Mouse (Mus musculus): ENCODE data around the gene Crocc2. TPM values are rescaled to one million over a fixed set of nuclear protein-coding genes. Genes with fewer than 3 reads are reported as not detected.

Gene Crocc2
- polyA plus RNA-seq, 1 experiment from 2014 or later, result 0.54 TPM

DNA sequence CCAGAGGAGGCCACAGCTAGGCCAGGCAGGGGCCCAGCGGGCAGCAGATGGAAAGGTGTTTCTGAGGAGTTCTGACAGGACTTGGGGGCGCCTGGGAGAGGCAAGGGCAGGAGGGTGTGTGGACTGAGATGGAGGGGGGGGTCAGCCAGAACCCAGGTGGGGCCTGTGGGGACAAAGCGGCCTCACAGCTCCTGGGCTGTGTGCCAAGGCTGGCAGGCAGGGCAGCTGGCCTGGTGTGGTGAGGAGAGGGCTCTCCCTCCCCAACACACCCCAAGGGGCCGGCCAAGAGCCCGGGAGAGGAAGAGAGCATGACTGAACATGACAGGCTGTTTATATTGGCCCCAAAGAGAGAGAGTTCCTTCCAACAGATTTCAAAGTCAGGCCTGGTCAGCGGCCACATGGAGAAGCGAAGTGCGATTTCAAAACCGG lies 41.7 kb downstream of the Crocc2 start:
- H3K4me2 ChIP-seq, result no peak overlapping the region
- peaks cover 17% of the 10 kb centered on the region for H3K4me1 ChIP-seq
- no peak overlapping the region for H3K4me3 ChIP-seq
- no peaks in the 10 kb centered on the region for H3K9me3 ChIP-seq
- WGBS, result 37% methylated on average over 9 of the region's 9 CpGs
- no peak overlapping the region for H3K9ac ChIP-seq
- H3K27me3 ChIP-seq (replicated peaks), result no peaks in the 10 kb centered on the region
- H3K36me3 ChIP-seq (replicated peaks), result no peaks in the 10 kb centered on the region
- peak; percentile 82 for ATAC-seq (replicated peaks)
- H3K27ac ChIP-seq, result peak overlapping the region; percentile 24; the same call in 1 of the 2 replicates

DNA sequence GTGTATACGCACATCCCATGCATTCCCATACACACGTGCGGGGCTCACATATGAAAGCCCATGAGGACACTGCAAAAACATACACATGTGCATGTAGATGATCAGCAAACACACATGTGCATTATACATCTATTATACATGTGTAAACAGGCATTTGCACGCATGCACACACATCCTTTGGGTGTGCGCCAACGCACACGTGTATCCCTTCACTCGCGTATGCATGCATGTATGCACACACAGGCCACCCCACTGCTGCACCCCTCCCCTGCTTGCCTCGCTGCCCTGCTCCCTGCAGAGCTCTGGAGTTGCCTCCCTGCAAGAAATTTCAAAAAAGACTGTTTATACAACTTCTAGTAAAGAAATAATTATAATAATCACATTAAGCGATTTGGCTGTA lies 42.5 kb downstream of the Crocc2 start:
- Histone ChIP-seq H3K4me1 (peaks cover 17% of the 10 kb centered on the region), H3K27me3 (replicated peaks) (no peaks in the 10 kb centered on the region), H3K27ac (no peak overlapping the region), H3K36me3 (replicated peaks) (no peaks in the 10 kb centered on the region), H3K9me3 (no peaks in the 10 kb centered on the region), H3K9ac (no peak overlapping the region), H3K4me3 (no peak overlapping the region), H3K4me2 (no peak overlapping the region)
- WGBS, result 80% methylated on average over 11 of the region's 11 CpGs
- ATAC-seq (replicated peaks), result no peak

DNA sequence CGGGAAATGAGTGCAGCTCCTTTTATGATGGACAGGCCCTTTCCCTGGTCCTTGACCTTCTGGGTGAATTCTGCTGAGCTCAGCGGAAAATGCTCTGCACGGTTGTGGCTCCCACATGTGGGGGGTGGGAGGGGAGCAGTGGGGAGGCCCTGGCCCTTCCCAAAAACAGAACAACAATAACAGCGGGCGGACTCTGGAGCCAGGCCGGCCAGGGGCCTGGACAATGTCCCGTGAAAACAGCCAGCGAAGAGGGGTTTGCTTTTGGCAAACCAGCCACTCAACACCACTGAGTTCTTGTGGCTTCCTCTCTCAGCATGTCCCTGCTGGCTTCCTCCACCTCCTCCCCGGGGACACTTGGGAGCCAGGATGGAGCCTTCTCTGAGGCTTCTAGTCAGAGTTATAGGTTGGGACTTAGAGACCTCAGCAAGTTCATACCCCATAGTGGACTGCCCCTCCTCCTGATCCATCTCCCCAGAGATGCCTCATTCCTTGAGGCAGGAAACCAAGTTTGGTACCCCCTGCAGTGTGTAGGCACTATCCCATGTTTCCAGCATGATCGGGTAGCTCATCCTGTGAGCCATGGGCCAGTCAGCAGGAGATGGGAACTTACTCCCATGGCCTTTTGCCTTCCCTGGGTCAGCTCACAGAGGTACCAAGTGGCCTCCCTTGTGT lies 43.2 kb downstream of the Crocc2 start:
- Histone ChIP-seq H3K27ac (no peak overlapping the region), H3K9ac (no peak overlapping the region), H3K27me3 (replicated peaks) (no peaks in the 10 kb centered on the region), H3K4me1 (peaks cover 19% of the 10 kb centered on the region), H3K36me3 (replicated peaks) (no peaks in the 10 kb centered on the region), H3K9me3 (no peaks in the 10 kb centered on the region), H3K4me2 (no peak overlapping the region), H3K4me3 (no peak overlapping the region)
- ATAC-seq (replicated peaks), result no peak
- WGBS, result 38% methylated on average over 10 of the region's 10 CpGs

DNA sequence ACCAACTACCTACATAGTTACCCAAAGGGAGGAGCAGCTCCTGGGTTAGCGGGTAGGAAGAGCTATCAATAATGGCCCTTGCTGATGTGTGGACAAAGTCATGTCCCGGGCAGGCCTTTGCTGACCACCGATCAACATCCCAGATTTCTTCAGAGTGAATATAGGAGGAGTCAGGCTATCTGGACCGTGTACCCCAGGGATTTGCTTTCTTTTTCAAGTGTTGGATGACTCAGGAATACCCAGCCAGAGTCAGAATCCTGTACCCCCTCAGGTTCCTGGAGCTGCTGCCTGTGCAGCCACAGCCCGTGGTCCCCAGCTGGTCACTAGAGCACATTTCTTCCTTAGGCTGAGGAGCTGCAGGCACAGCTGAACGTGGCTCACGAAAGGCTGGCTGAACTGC lies 43.9 kb downstream of the Crocc2 start:
- WGBS, result 81% methylated on average over 7 of the region's 7 CpGs

DNA sequence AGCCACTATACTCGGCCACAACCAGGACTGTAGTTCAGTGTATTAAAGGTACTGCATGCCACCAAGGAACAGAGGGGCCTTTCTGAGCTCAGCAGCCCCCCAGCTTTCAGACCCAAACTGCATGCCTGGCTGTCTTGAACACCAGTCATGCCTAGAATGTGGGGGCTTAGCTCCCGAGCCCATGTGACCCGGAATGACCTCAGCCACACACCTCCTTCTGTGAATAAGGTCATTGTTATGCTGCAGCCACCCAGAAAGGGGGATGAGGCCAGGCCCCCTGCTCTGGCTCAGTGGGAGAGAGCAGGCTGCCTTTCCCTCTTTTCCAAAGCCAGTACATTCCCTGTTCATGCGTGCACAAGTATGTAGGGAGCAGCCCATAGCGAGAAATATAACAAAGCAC lies 46.1 kb downstream of the Crocc2 start:
- H3K4me1 ChIP-seq, result peaks cover 24% of the 10 kb centered on the region
- no peaks in the 10 kb centered on the region for H3K36me3 ChIP-seq (replicated peaks)
- no peaks in the 10 kb centered on the region for H3K27me3 ChIP-seq (replicated peaks)
- H3K27ac ChIP-seq, result no peak overlapping the region
- ATAC-seq (replicated peaks), result no peak
- H3K9me3 ChIP-seq, result no peaks in the 10 kb centered on the region
- 25% methylated on average over 5 of the region's 5 CpGs for WGBS
- no peak overlapping the region for H3K4me2 ChIP-seq
- H3K9ac ChIP-seq, result no peak overlapping the region
- no peak overlapping the region for H3K4me3 ChIP-seq

More for the DNA sequence above, 43.9 kb downstream of the Crocc2 start:
- Histone ChIP-seq H3K27me3 (replicated peaks) (no peaks in the 10 kb centered on the region), H3K27ac (no peak overlapping the region), H3K9ac (no peak overlapping the region), H3K4me2 (no peak overlapping the region), H3K36me3 (replicated peaks) (no peaks in the 10 kb centered on the region), H3K4me3 (no peak overlapping the region), H3K9me3 (no peaks in the 10 kb centered on the region), H3K4me1 (peaks cover 24% of the 10 kb centered on the region)
- ATAC-seq (replicated peaks), result no peak

DNA sequence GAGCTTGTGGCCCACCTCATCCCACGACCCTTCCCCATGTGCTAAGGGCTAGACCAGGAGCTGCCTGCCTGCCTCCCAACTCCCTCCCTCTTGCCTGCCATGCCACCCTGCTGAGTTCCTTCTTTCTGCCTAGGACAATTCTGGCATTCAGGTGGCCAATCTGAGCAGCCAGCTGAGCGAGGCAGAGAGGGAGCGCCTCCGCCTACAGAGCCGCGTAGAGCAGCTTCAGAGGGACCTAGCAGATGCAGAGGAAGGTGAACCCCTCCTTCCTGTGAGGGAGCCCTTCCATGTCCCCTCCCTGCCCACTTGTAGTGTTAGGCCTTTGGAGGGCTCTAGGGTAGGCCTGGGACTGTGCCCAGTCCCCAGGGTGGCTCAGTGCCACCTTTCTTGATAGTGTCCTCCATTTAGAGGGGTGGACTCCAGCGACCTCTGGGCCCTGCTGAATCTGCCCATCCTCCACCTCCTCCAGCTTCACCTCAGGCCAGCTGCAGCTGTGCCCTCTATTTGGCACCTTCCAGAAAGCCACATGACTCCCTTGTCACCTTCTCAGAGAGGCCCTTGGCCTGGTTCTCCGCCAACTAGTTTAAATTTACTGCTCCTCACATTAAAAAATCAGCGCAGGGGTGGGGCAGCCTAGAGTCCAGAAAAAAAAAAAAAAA lies 48.4 kb downstream of the Crocc2 start:
- no peak for ATAC-seq (replicated peaks)
- Histone ChIP-seq H3K9ac (no peak overlapping the region), H3K9me3 (no peaks in the 10 kb centered on the region), H3K4me2 (no peak overlapping the region), H3K4me1 (0 out of 2 replicates have a peak, but pooled peaks cover 6% of the 10 kb centered on the region), H3K27ac (no peak overlapping the region), H3K36me3 (replicated peaks) (no peaks in the 10 kb centered on the region), H3K27me3 (replicated peaks) (no peaks in the 10 kb centered on the region), H3K4me3 (no peak overlapping the region)
- WGBS, result 67% methylated on average over 9 of the region's 9 CpGs

DNA sequence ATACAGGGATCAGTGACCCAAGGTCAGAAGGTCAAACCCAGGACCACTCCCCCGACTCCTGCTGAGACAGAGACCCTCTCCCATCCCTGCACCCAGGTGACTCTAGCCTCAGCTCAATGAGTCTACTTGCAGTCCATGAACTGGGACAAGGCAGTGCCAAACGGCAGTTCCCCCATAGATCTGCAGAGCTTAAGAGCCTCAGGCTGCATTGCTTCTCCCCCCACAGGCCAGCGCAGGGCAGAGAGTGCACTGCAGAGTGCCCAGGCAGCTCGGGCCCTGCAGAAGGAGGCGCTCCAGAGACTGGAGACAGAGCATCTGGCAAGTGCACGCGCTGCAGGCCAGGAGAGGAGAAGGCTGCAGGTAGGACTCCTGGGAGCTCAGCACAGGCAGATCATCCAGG lies 49.0 kb downstream of the Crocc2 start:
- H3K27me3 ChIP-seq (replicated peaks), result no peaks in the 10 kb centered on the region
- no peaks in the 10 kb centered on the region for H3K9me3 ChIP-seq
- H3K4me3 ChIP-seq, result no peak overlapping the region
- no peak overlapping the region for H3K4me2 ChIP-seq
- 0 out of 2 replicates have a peak, but pooled peaks cover 6% of the 10 kb centered on the region for H3K4me1 ChIP-seq
- no peak overlapping the region for H3K9ac ChIP-seq
- H3K27ac ChIP-seq, result no peak overlapping the region
- H3K36me3 ChIP-seq (replicated peaks), result no peaks in the 10 kb centered on the region
- ATAC-seq (replicated peaks), result no peak
- WGBS, result 54% methylated on average over 7 of the region's 7 CpGs

DNA sequence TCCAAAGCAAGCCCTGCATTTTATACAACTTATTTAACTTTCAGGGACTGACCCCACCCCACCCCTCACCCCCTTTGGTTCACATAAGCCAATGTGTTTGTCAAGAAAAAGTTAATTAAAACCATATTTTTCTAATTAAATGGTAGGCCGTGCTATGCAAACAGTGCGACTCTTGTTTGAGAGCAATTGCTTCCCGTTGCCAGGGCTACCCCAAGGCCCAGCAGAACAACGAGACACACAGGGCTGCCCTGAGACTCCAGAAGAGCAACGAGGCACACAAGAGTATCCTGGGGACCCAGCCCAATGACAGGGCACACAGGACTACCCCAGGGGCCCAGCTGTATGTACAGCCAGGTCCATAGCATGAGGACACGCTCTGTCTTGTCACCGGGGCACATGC lies 52.3 kb downstream of the Crocc2 start:
- H3K9ac ChIP-seq, result no peak overlapping the region
- H3K36me3 ChIP-seq (replicated peaks), result no peaks in the 10 kb centered on the region
- 0 out of 2 replicates have a peak, but pooled peaks have one; percentile 31 for ATAC-seq (replicated peaks)
- H3K4me3 ChIP-seq, result no peak overlapping the region
- no peaks in the 10 kb centered on the region for H3K9me3 ChIP-seq
- H3K27ac ChIP-seq, result no peak overlapping the region
- H3K4me1 ChIP-seq, result 0 out of 2 replicates have a peak, but pooled peaks cover 6% of the 10 kb centered on the region
- H3K27me3 ChIP-seq (replicated peaks), result no peaks in the 10 kb centered on the region
- H3K4me2 ChIP-seq, result no peak overlapping the region
- 61% methylated on average over 7 of the region's 7 CpGs for WGBS

DNA sequence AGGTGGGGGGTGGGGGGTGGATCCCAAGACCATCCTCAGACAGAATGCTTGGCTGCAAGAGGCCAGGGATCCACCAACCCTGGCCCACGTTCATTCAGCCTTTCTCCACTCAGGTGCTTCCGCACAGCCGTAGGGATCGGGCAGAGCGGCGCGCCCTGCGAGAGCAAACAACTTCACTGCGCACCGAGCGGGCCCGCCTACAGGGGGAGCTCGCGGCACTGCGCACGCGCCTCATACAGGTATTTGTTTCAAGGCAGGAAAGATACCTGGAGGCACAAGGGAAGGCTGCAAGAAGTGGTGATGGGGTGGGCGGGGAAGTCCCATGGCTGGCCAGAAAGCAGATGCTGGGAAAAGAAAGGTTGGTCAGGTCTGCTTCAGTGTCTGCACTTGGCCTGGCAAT lies 55.4 kb downstream of the Crocc2 start:
- no peak overlapping the region for H3K4me2 ChIP-seq
- H3K9me3 ChIP-seq, result no peaks in the 10 kb centered on the region
- H3K27ac ChIP-seq, result no peak overlapping the region
- H3K4me1 ChIP-seq, result peaks cover 5% of the 10 kb centered on the region; the same call in 1 of the 2 replicates
- 8% methylated on average over 18 of the region's 18 CpGs for WGBS
- no peaks in the 10 kb centered on the region for H3K36me3 ChIP-seq (replicated peaks)
- no peaks in the 10 kb centered on the region for H3K27me3 ChIP-seq (replicated peaks)
- ATAC-seq (replicated peaks), result no peak
- H3K9ac ChIP-seq, result no peak overlapping the region
- no peak overlapping the region for H3K4me3 ChIP-seq

DNA sequence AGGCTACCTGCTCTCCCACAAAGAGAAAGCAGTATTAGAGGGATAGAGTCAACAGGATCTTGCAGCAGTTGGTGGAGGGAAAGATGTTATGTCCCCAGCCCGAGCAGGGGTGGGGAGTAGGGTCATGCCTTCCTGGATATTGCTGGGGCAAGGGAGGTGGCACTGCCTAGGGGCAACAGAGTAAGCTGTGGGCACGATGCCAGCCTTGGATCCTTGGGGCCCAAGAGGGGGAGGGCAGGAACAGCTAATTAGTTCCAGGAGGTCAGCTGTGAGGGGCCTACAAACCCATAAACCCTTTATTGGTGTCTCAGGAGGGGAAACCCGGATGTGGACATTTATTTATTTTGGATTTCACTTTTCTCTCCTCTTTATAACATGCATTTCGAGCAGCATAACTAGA lies 56.7 kb downstream of the Crocc2 start:
- no peak overlapping the region for H3K27ac ChIP-seq

DNA sequence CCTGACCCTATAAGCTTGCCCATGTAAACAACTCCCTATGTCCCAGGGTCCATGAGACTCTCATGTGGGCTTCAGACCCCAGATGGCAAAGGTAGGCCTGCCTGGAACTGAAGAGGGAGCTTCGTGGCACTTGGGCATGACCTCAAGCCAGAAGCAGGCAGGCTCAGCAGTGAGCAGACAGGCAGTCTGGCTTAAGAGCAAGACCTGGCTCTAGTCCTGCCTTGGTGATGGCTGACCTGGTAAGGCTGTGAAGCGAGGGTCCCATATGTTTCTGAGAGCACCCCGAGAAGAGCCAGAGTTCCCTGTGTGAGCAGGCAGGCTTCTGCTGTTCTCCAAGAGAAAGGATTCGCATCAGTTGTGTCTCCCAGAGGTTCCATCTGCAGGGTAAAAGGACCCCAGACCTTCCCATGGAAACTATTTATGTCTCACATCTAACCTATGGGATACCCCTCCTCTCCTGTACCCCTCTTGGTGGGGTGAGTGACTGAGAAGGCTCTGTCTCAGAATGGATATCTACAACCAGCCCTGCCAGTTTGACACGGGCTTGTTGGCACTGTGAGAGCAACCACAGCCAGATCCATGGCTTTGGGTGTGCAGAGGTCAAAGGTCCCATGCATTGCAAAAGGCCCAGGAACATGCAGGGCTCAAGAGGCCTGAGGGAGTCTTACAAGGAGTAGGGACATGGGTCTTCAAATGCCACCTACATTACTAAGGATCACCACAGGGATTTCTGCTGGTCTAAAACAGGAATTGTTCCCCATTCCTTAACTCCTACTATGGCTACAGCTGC lies 57.4 kb downstream of the Crocc2 start:
- H3K9ac ChIP-seq, result no peak overlapping the region
- H3K27ac ChIP-seq, result no peak overlapping the region
- WGBS, result 81% methylated on average over 5 of the region's 5 CpGs
- H3K4me1 ChIP-seq, result peaks cover 7% of the 10 kb centered on the region; the same call in 1 of the 2 replicates
- H3K4me3 ChIP-seq, result no peak overlapping the region
- H3K36me3 ChIP-seq (replicated peaks), result no peaks in the 10 kb centered on the region
- H3K4me2 ChIP-seq, result no peak overlapping the region
- no peaks in the 10 kb centered on the region for H3K27me3 ChIP-seq (replicated peaks)
- no peak for ATAC-seq (replicated peaks)
- H3K9me3 ChIP-seq, result no peaks in the 10 kb centered on the region

More for the DNA sequence above, 56.7 kb downstream of the Crocc2 start:
- H3K4me2 ChIP-seq, result no peak overlapping the region
- no peaks in the 10 kb centered on the region for H3K27me3 ChIP-seq (replicated peaks)
- no peak overlapping the region for H3K9ac ChIP-seq
- 41% methylated on average over 4 of the region's 4 CpGs for WGBS
- H3K4me1 ChIP-seq, result peaks cover 7% of the 10 kb centered on the region; the same call in 1 of the 2 replicates
- H3K36me3 ChIP-seq (replicated peaks), result no peaks in the 10 kb centered on the region
- no peaks in the 10 kb centered on the region for H3K9me3 ChIP-seq
- ATAC-seq (replicated peaks), result no peak
- H3K4me3 ChIP-seq, result no peak overlapping the region

DNA sequence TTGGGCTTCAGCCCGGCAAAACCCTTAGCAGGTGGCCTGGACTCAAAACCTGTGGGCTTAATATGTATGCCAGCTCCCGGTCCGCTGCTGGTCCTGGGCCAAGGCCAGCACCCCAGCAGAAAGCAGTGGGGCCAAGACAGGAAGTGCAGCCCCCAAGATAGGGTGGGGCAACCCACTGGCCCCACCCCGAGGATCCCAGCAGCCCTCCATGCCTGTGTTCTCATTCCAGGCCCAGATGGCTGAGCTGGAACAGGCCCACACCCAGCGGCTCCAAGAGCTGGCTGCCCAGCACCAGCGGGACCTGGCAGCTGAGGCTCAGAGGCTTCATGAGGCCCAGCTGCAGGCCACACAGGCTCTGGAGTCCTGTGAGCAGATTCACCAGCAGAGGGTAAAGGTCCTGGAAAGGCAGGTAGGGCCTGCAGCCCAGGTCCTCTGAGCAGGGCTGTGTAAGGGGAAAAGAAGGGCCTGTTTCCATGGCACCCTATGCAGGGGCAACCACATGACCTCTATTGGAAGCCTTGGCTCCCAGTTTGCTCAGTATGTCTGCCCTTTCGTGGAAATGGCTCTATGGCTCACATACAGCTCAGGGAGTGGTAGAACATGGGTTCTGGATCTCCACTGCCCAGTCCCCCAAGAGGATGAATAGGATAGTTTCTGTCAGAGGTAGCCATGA lies 58.9 kb downstream of the Crocc2 start:
- Histone ChIP-seq H3K4me1 (peaks cover 7% of the 10 kb centered on the region; the same call in 1 of the 2 replicates), H3K36me3 (replicated peaks) (no peaks in the 10 kb centered on the region), H3K9ac (no peak overlapping the region), H3K27ac (no peak overlapping the region), H3K9me3 (no peaks in the 10 kb centered on the region), H3K27me3 (replicated peaks) (no peaks in the 10 kb centered on the region), H3K4me2 (no peak overlapping the region), H3K4me3 (no peak overlapping the region)
- WGBS, result 68% methylated on average over 7 of the region's 7 CpGs
- ATAC-seq (replicated peaks), result no peak; the same call in 1 of the 2 replicates
